Mouse (Mus musculus) cerebellum, postnatal 10 days (tissue): ENCODE measurements around the gene BC025920.
"Not testable (repeated sequence)": the region's sequence is repeated elsewhere in the genome, so short reads cannot be mapped to it uniquely, and the experiment has no call there.

Source experiments
- DNase-seq, 2 experiments: peaks; one replicate each; pipeline ENCODE4 v3.0.0; 2021; ENCODE audit warnings: mixed read lengths in 2 of 2

Gene BC025920

GRCm38 (mm10) chr10:81604019-81604967 lies 1.8 kb upstream of the BC025920 start:
- peak in 1 of 2 experiments; percentile 30 for DNase-seq

GRCm38 (mm10) chr10:81604968-81605665 lies 953 bp upstream of the BC025920 start:
- peak; percentile 95 for DNase-seq

DNA sequence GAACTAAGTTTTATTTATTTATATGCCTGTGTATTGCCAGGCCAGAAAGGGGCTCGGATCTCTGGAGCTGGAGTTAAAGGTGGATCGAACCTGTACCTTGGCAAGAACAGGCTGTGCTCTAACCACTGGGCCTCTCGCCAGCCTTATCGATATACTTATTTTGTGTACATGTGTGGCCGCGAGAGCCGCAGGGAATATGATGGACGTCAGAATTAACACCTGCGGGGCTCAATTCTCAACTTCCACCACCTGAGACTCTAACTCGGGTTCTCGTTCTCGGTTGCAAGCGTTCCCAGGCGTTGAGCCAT lies 450 bp upstream of the BC025920 start:
- DNase-seq, result no peak

DNA sequence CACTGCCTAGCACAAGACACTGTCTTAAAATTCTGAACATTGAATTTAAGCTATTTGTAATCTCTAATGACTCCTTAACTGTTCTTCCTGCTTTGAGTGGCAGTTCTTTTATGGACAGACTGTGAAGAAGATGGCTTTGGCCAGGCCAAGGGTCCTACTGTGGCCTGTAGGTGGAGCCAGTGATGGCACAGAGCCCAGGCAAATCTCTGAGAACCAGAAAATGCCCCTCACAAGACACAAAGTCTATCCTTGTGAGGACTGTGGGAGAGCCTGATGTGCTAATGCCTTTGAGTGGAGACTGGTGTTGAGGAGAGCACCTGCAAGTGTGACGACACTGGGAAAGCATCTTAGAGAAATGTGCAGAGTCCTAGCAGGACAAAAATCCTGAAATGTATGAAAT lies 2.2 kb downstream of the BC025920 start:
- peak; percentile 64 to 65 for DNase-seq

GRCm38 (mm10) chr10:81612779-81613178 lies 6.7 kb downstream of the BC025920 start:
- no peak for DNase-seq

GRCm38 (mm10) chr10:81615486-81615885 lies 9.4 kb downstream of the BC025920 start:
- DNase-seq, result no peak

- DNase-seq, result no peak
Measured at GRCm38 (mm10) chr10:81619976-81620375, 13.9 kb downstream of the BC025920 start.

DNA sequence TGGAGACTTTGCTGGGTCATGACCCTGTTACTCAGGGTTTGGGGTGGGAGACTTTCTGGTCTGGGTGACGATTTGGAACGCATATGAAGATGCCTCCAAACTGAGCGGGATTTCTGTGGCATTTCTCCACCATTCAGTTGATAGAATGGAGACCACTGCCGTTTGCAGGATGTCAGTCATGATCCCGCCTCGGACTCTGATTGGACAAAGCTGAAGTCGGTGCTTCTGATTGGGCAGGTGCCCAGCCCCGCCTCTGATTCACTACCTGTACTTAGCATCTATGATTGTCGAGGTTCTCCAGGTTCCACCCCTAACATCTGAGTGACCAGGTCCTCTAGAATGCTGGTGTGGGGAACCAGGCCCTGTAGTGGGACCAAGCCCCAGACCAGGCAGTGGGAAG lies 14.7 kb downstream of the BC025920 start:
- DNase-seq, result no peak

- no peak for DNase-seq
Measured at GRCm38 (mm10) chr10:81623441-81623840, 17.4 kb downstream of the BC025920 start.

GRCm38 (mm10) chr10:81626101-81626993 lies 20.3 kb downstream of the BC025920 start:
- DNase-seq, result peak in 1 of 2 experiments; percentile 37

GRCm38 (mm10) chr10:81626994-81627835 lies 21.1 kb downstream of the BC025920 start, which contains the start of gene Sirt6:
TSS of gene Sirt6 (minus strand) at chr10:81627797.
- peak; percentile 95 to 96 for DNase-seq

DNA sequence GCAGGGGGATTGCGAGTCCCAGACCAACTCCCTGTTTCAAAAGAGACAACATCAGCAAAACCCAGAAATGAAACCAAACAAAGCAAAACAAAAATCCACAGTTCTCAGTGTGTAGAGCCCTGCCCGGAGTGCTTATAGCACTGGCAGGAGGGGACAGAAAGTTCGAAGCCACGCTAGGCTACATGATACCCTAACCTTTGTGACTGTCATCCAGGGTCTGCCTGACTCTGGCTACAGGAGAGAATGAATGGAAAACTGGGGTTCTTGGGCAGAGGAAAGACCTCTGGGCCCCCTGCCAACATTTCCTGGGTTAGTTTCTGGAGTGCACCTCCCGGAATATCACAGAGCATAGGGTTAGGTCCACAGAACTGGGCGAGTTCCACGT lies 21.8 kb downstream of the BC025920 start:
- peak; percentile 62 to 72 for DNase-seq

- no peak for DNase-seq
Measured at GRCm38 (mm10) chr10:81628390-81628789, 22.3 kb downstream of the BC025920 start, which contains the start of gene Ankrd24. TSS of gene Ankrd24 (plus strand) at chr10:81628540.

- DNase-seq, result peak; percentile 75 to 81
Measured at GRCm38 (mm10) chr10:81633253-81634099, 27.4 kb downstream of the BC025920 start.

- no peak for DNase-seq
Measured at GRCm38 (mm10) chr10:81636338-81636737, 30.3 kb downstream of the BC025920 start.

GRCm38 (mm10) chr10:81638101-81638500 lies 32.0 kb downstream of the BC025920 start:
- no peak for DNase-seq

DNA sequence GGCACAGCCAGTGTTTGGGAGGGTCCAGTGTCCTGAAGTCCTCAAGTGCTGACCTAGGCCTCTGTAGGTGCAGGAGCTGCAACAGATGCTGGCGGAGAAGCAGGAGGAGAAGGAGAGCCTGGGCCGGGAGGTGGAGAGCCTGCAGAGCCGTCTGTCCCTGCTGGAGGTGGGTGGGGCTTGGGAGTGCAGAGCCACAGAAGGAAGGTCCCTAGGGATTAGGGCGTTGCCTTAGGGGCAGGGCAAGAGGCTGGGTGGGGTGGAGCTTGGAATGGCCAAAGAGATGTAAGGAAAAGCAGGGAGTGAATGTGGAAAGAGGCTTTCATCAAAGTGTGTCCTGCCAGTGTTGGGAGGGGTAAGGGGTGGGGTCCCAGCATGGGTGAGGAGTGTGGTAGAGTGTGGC lies 34.8 kb downstream of the BC025920 start:
- DNase-seq, result not testable (repeated sequence)

GRCm38 (mm10) chr10:81641566-81641965 lies 35.5 kb downstream of the BC025920 start:
- peak in 1 of 2 experiments; percentile 1 for DNase-seq

DNA sequence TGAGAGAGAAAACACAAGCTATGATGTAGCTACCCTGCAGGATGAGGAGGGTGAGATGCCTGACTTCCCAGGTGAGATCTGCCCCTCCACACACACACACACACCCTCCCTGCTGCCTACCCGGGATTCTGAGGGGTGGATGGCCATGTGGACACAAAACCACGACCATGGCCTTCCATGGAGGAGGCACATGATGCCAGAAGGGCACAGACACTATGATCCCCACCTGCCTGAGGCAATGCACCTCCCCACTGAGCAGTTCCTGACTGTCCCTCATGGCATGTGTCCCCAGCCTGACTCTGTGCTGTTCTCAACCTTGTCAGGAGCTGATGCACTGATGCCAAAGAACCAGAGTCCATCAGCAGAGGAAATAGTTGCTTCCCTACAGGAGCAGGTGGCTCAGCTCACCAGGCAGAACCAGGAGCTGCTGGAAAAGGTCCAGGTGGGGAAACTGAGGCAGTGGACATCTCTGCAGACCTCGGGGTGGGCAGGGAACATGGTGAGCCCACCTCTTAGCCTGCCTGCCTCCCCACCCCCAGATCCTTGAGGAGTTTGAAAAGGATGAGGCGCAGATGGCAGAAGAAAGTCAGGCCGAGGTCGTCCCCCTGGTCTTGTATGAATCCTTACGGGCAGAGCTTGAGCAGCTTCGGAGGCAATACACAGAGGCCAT lies 36.0 kb downstream of the BC025920 start:
- peak; percentile 59 for DNase-seq
